Mouse (Mus musculus) layer of hippocampus, adult 2 months (tissue): ENCODE measurements around the gene Iqca. TPM values are rescaled to one million over a fixed set of nuclear protein-coding genes. Genes with fewer than 3 reads are reported as not detected.
A peak's percentile ranks its signal among the peaks of the same experiment; 100 is the strongest.

Experiments
- DNase-seq, 2 experiments: peaks; one replicate each; pipeline ENCODE4 v3.0.0; 2022; ENCODE audit warnings: low spot score in 2 of 2
- H3K27ac ChIP-seq: fragments of 200-600 bp; 2 replicates; pipeline ENCODE4 v1.8.1; 2022
- H3K4me3 ChIP-seq: fragments of 200-600 bp; 2 replicates; pipeline ENCODE4 v1.8.1; 2022; ENCODE audit warnings: mild to moderate bottlenecking
- CTCF ChIP-seq: fragments of 200-600 bp; conservative IDR thresholded peaks from 2 replicates; pipeline ENCODE4 v1.8.1; 2022; ENCODE audit warnings: antibody characterized with exemption, mild to moderate bottlenecking, moderate library complexity
- long read RNA-seq, 2 experiments: library from polyadenylated mRNA; stranded (forward); transcript quantifications; one replicate each; pipeline ENCODE4 v2.0.0; 2021; ENCODE audit warnings: borderline mapping rate in 2 of 2
- total RNA-seq, 2 experiments: library from RNA; stranded (reverse); gene quantifications; 2 replicates each; pipeline ENCODE4 v1.2.3; 2021

Gene Iqca
- 1 to 10 TPM; 1.6 to 2.4 TPM for total RNA-seq
- long read RNA-seq, experiment 1, result 0 reads
- long read RNA-seq, experiment 2, partial matches to known transcripts, result 0 of 1 reads
- long read RNA-seq, experiment 2, other reads (novel, unspliced or antisense), result 1 of 1 reads

DNA sequence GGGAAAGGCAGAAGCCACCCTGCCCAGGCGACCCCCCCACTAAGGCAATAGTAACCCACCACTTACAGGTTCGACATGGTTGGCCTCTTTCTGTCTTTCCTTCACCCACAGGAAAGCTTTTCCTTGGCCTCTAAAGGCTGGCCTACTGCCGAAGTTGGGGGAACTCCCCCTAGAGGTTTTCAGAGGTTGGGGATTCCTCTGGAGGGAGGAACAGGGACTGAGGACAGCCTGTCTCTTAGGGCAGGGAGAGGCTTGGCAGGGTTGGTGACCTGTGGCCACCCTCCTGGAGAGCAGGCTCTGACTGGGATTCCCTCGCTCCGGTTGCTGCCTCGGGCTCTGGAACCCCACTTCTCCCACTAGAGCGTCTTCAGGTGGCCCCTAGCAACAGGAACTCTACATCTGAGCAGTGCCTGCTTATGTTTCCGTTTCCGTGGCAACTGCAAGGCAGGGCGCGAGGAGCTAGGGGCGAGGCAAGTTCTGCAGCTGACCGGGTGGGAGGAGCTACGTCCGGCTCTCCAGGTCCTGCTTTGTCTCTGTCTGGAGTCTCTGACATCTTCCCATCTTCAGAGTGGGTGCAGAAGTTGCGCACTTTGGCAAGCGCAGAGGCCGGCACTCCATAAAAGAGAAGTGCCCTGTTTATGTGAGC is at the start of gene Iqca:
Iqca (minus strand) TSS at position 303 of the 646 bp plus-strand sequence.
- no peak within 1 kb of the TSS for H3K27ac ChIP-seq
- peak within 1 kb of the TSS; percentile 39 for H3K4me3 ChIP-seq
- TF ChIP-seq CTCF, result peak; percentile 51
- DNase-seq, result peak; percentile 52 to 75

DNA sequence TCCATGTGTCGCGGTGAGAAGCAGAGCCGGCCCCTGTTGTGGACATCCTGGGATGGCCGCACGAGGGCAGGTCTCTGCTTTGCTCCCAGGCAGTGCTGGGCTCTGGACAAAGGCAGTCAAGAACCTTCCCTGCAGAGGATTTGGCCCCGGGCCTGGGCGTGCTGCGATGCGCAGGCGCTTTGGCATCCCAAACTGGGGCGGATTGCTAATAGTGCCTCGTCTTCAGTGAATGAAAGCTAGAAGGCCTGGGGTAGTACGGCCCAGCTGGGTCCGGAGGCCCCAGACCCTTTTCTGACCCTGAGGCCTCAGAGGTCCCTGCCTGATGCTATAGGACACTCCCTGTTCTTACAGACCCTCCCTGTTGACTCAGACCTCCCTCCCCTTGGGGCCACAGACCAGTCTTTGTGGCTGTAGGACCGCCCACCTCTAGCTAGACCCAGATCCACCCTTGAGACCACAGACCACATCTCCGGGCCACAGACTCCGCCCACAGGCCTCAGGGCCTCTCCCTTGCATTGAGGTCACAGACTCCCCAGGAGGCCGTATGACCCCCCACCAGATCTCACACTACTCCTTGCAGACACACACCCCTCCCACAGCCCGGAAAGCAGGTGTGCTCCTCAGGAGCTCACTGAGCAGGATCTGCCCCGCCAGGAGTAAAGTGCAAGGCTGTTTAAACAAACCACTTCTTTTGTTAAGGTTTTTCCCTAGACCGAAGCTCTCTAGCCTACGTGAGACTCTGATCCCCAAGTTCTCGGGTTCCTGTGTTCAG is 49.2 kb upstream of the Iqca start:
- TF ChIP-seq CTCF, result peak; percentile 67
- Histone ChIP-seq H3K27ac (no peak overlapping the region), H3K4me3 (no peak overlapping the region; the same call in 1 of the 2 replicates)
- peak in 1 of 2 experiments; percentile 54 for DNase-seq

DNA sequence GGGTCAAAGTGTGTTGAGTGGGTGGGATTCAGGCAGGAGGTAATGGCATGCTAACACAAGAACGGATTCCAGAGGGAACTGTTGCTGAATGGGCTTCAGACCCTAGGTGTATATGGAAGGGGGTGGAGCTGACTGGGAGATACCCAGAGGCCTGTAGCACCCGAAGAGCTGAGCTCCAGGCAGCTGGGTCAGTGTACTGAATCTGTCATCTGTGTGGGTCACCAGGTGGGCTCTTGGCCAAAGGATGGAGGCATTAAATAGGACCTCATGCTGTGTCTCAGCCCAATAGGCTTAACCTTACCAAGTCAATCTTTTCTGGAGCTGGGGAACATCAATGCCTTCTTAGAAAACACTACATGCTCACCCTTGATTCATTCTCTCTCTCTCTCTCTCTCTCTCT is 48.5 kb upstream of the Iqca start:
- no peak for DNase-seq
- no peak for TF ChIP-seq CTCF

DNA sequence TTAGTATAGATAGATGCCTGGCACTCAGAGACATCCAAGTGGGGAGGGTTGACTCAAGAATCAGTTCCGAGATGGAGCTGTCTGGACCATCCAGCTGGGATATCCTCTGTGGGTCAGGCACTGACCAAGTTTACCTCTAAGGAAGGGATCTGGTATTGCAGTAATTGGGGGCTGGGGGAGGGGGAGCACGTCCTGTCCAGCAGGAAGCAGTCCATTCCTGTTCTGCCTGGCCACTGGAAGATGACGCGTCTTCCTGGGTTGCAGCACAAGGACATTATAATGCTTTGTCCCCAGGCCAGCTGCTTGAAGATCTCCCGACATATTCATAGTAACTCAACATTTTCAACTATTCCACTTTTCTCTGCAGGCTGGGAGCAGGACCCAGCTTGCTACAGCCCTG is 48.0 kb upstream of the Iqca start:
- DNase-seq, result no peak
- no peak overlapping the region for H3K27ac ChIP-seq

More for the DNA sequence above, 48.5 kb upstream of the Iqca start:
- Histone ChIP-seq H3K4me3 (no peak overlapping the region), H3K27ac (no peak overlapping the region)

DNA sequence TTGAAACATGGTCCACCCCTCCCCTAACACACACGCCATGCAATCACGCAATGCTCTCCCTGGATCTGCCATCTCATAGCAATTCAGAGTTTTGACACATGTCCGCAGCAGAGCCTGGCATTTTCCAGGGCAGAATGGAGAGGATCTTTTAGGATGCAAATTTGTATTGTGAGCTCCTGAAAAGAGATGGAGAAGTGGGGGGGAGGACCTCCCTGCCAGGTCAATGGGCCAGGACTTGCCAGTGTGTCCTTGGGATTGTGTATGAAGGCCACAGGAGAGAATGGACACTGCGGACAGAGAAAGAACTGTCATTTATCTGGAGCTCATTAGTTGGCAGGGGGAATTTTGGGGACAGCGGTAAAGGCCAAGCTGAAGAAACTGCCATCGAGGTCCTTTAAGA is 35.8 kb upstream of the Iqca start:
- TF ChIP-seq CTCF, result no peak
- Histone ChIP-seq H3K4me3 (no peak overlapping the region), H3K27ac (no peak overlapping the region)
- DNase-seq, result no peak

More for the DNA sequence above, 48.0 kb upstream of the Iqca start:
- TF ChIP-seq CTCF, result no peak
- no peak overlapping the region for H3K4me3 ChIP-seq

DNA sequence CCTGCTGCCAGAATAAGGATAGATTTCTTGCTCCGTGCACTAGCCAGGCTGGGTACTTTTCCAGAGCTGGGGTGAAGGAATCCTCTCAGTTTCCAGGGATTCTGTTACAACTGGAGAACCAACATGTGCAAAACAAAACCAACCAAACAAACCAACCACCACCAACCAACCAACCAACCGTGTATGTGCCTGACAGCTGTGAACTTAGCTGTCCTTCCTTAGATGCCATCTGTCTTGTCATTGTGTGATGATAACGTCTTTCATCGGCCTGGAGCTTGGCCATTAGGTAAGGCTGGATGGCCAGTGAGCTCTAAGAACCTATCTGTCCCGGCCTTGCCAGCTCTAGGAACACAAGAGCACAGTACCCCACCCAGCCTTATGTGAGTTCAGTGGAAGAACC is 33.7 kb upstream of the Iqca start:
- Histone ChIP-seq H3K27ac (no peak overlapping the region), H3K4me3 (no peak overlapping the region)
- DNase-seq, result no peak
- TF ChIP-seq CTCF, result no peak

DNA sequence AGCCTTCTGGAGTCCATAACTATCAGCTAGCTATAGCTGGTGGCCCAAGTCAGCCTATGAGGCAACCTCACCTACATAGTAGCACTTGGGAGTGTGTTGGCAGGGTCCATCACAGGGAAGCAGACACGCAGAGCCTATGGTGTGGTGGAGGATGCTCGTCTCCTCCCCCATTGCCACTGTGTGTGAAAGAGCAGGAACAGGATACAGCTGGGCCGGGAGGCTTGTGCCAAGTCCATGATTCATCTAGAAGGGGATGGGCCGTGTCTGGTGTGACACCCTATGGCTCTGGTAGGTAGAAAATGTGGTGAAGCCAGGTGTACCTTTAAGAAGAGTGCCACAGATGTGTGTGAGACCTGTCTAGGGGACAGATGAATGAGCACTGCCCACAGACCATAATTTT is 33.0 kb upstream of the Iqca start:
- Histone ChIP-seq H3K4me3 (no peak overlapping the region), H3K27ac (no peak overlapping the region)
- no peak for TF ChIP-seq CTCF
- DNase-seq, result no peak

DNA sequence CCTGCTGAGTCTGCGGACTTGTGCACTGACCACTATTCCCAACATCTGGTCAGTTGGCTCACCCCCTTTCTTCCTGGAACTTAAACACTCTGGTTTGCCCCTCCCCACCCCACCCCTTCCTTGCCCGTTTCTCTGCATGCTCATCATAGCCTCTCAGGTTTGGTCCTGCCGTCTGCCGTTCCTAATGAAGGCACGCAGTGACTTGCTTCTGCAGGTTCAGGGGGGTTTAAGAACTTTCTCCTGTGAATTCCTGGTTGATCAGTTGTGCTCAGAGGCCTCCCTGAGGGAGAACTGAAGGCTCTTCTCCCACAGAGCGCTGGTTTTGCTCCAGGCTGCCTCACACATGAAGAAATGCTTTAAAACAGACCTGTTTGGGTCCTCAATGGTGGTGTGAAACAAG is 30.4 kb upstream of the Iqca start:
- no peak for DNase-seq
- Histone ChIP-seq H3K4me3 (no peak overlapping the region), H3K27ac (no peak overlapping the region)
- TF ChIP-seq CTCF, result no peak

DNA sequence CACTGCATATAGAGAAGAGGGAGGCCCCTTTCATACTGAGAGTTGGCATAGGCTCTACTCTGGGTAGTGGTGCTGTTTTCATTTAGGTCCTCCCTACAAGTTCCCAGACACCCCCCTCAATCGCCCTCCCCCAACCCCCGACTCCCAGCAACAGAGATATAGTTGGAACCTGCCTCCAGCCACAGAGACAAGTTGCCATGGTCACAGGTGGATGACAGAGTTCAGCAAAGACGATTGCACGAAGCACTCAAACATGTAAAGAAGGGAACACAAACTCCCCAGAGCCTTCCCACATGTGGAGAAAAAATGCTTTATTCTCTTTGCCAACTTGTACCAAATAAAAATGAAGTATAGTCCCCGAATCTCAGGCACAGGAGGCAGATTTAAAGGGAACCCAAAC is 29.3 kb upstream of the Iqca start:
- no peak overlapping the region for H3K27ac ChIP-seq
- TF ChIP-seq CTCF, result no peak
- DNase-seq, result no peak
- no peak overlapping the region for H3K4me3 ChIP-seq

DNA sequence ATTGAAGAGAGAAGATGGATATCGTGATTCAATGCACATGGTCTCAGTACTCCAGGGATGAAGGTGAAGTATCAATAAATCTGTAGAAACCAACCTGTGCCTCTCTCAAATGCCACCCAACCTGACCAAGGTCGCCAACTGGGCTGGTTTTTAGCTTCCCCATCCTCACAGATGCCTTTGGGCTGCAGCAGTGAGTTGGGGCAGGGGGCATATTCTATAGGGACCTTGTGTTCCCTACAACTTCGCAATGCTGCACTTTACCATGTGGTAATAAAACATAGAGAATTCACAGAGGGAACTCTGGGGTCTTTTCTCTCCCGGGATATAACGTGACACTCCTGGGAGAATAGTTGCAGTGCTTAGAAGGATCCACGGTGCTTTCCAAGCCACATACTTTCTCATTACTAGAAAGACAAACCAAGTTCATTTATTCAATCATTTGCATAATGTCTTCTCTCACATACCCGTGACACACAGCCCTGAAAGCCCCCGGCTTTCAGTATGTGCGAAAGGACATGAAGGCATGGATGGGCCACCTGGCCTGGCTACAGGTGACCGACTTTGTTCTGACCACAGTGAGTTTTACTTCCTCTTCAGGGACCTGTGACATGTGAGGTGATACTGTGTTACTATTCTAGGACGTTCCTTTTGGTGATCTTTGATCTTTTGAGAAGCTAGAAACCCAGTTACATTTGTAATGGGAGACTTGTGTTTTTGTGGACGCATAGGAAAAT is 27.9 kb upstream of the Iqca start:
- Histone ChIP-seq H3K27ac (no peak overlapping the region), H3K4me3 (no peak overlapping the region)
- no peak for DNase-seq
- TF ChIP-seq CTCF, result no peak

DNA sequence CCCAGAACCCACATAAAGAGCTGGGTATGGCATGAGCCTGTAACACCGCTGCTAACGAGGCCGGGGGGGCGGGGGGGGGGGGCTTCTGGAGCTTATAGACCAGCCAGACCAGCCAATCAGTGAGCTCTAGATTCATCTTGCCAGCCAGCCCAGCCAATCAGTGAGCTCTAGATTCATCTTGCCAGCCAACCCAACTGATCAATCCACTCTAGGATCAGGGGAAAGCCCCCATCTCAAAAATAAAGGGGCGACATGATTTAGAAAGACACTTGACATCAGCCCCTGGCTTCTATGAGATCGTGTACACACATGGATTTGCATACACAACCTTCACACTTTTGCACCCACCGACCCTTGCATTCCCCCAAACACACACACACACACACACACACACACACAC is 27.3 kb upstream of the Iqca start:
- no peak overlapping the region for H3K27ac ChIP-seq
- DNase-seq, result no peak
- no peak overlapping the region for H3K4me3 ChIP-seq
- TF ChIP-seq CTCF, result no peak

DNA sequence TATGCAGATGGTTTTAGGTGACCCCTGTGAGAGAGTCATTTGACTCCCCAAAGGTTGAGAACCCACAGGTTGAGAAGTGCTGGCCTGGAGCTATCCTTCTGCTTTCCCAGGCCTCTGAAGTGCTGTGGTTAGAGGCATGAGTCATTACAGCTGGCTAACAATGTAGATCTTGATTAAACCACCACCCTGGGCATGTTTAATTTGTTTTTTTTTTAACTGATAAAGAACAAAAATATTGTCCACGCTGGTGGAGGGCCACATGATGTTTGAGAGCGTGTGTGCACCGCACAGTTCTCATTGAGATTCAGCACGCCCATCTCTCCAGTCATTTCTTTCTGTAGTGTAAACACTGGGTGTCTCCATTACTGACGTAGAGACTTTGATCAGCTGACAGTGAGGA is 24.8 kb upstream of the Iqca start:
- DNase-seq, result no peak
- Histone ChIP-seq H3K27ac (no peak overlapping the region), H3K4me3 (no peak overlapping the region)
- TF ChIP-seq CTCF, result no peak

DNA sequence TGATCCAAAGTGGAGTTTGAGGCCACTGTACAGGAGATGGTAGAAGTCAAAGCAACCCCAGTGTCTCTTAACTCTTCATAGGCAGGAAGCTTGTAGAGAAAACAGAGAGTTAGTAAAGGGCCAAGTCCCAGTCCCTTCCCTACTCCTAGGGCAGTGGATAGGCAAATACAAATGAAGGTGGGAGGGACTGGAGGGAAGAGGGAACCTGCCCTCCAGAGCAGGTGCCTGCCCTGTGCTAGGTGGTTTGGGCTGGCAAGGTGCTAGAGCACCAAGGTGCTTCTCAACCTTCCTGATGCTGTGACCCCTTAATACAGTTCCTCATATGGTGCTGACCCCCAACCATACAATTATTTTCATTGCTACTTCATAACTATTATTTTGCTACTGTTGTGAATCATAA is 24.4 kb upstream of the Iqca start:
- Histone ChIP-seq H3K27ac (no peak overlapping the region), H3K4me3 (no peak overlapping the region)
- no peak for TF ChIP-seq CTCF
- no peak for DNase-seq
